Mouse (Mus musculus): ENCODE data around the gene Pi16. TPM values are rescaled to one million over a fixed set of nuclear protein-coding genes. Genes with fewer than 3 reads are reported as not detected.
"Not testable (repeated sequence)": the region's sequence is repeated elsewhere in the genome, so short reads cannot be mapped to it uniquely, and the experiment has no call there.

Gene Pi16
- polyA plus RNA-seq, 1 experiment, result 171 TPM

- peak within 1 kb of the TSS; percentile 100 for H3K4me3 ChIP-seq (replicated peaks; ENCODE audit: control insufficient read depth, low read depth, low read length)
- TF ChIP-seq POLR2A (IDR thresholded peaks at IDR 0.05; ENCODE audit: borderline replicate concordance, control insufficient read depth, low read depth, low read length), result peak; percentile 83; the same call in 1 of the 2 replicates
- TF ChIP-seq CTCF (IDR thresholded peaks at IDR 0.05; ENCODE audit: control insufficient read depth, insufficient read depth, low read length), result no peak
- WGBS, result under 1% methylated on average over 53 of the region's 53 CpGs
- H3K4me1 ChIP-seq (ENCODE audit: control insufficient read depth, insufficient read depth, low read length), result peaks cover 3% of the 10 kb centered on the region
- H3K27ac ChIP-seq (ENCODE audit: control insufficient read depth, insufficient read depth, low read depth, low read length, poor library complexity), result peak within 1 kb of the TSS; percentile 78
Measured at GRCm38 (mm10) chr17:29347645-29348256, 30.3 kb downstream of the Pi16 start, which contains the start of gene Mtch1. Mtch1 (minus strand) TSS chr17:29347934.

DNA sequence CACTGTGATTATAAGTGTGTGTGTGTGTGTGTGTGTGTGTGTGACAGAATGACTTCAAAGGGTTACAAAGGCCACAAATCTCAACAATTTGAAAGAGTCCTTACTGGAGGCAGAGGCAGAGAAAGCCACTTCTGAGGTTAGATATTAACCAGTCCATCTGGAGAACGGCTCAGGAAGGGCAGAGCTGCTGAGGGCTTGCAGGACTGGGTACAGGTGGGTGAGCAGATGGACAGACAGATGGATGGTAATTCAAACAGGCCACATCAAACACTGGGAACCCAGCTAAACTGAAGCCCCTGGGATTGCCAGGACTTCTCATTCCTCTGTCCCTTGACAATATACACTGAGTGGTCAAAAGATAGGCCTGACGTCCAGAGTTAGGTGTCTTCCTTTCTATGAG is 31.5 kb downstream of the Pi16 start:
- no peak for TF ChIP-seq CTCF (IDR thresholded peaks at IDR 0.05; ENCODE audit: control insufficient read depth, insufficient read depth, low read length)
- TF ChIP-seq POLR2A (IDR thresholded peaks at IDR 0.05; ENCODE audit: borderline replicate concordance, control insufficient read depth, low read depth, low read length), result no peak
- WGBS, result 83% methylated on average over 2 of the region's 2 CpGs
- H3K27ac ChIP-seq (ENCODE audit: control insufficient read depth, insufficient read depth, low read depth, low read length, poor library complexity), result no peak overlapping the region
- no peak overlapping the region for H3K4me3 ChIP-seq (replicated peaks; ENCODE audit: control insufficient read depth, low read depth, low read length)
- H3K4me1 ChIP-seq (ENCODE audit: control insufficient read depth, insufficient read depth, low read length), result peaks cover 3% of the 10 kb centered on the region

- WGBS, result 89% methylated on average over 5 of the region's 5 CpGs
- H3K4me1 ChIP-seq (ENCODE audit: control insufficient read depth, insufficient read depth, low read length); H3K4me3 ChIP-seq (replicated peaks; ENCODE audit: control insufficient read depth, low read depth, low read length); H3K27ac ChIP-seq (ENCODE audit: control insufficient read depth, insufficient read depth, low read depth, low read length, poor library complexity): not testable (repeated sequence)
Measured at GRCm38 (mm10) chr17:29351056-29351455, 33.6 kb downstream of the Pi16 start.

GRCm38 (mm10) chr17:29355461-29355840 is 38.0 kb downstream of the Pi16 start:
- 77% methylated on average over 5 of the region's 5 CpGs for WGBS
- H3K4me3 ChIP-seq (replicated peaks; ENCODE audit: control insufficient read depth, low read depth, low read length), result no peak overlapping the region

GRCm38 (mm10) chr17:29355841-29356478 is 38.5 kb downstream of the Pi16 start:
- TF ChIP-seq CTCF (IDR thresholded peaks at IDR 0.05; ENCODE audit: control insufficient read depth, insufficient read depth, low read length) (no peak), POLR2A (IDR thresholded peaks at IDR 0.05; ENCODE audit: borderline replicate concordance, control insufficient read depth, low read depth, low read length) (no peak)
- Histone ChIP-seq H3K4me3 (replicated peaks; ENCODE audit: control insufficient read depth, low read depth, low read length) (no peak overlapping the region), H3K4me1 (ENCODE audit: control insufficient read depth, insufficient read depth, low read length) (peaks cover 1% of the 10 kb centered on the region; the same call in 1 of the 2 replicates), H3K27ac (ENCODE audit: control insufficient read depth, insufficient read depth, low read depth, low read length, poor library complexity) (peak overlapping the region; percentile 15; the same call in 1 of the 2 replicates)
- 81% methylated on average over 17 of the region's 17 CpGs for WGBS

More at GRCm38 (mm10) chr17:29355461-29355840, 38.0 kb downstream of the Pi16 start:
- no peak for TF ChIP-seq CTCF (IDR thresholded peaks at IDR 0.05; ENCODE audit: control insufficient read depth, insufficient read depth, low read length)
- TF ChIP-seq POLR2A (IDR thresholded peaks at IDR 0.05; ENCODE audit: borderline replicate concordance, control insufficient read depth, low read depth, low read length), result no peak
- Histone ChIP-seq H3K27ac (ENCODE audit: control insufficient read depth, insufficient read depth, low read depth, low read length, poor library complexity) (no peak overlapping the region), H3K4me1 (ENCODE audit: control insufficient read depth, insufficient read depth, low read length) (no peaks in the 10 kb centered on the region; the same call in 1 of the 2 replicates)

- WGBS, result 30% methylated on average over 11 of the region's 11 CpGs
- no peak overlapping the region for H3K4me3 ChIP-seq (replicated peaks; ENCODE audit: control insufficient read depth, low read depth, low read length)
Measured at GRCm38 (mm10) chr17:29356479-29356856, 39.0 kb downstream of the Pi16 start.

GRCm38 (mm10) chr17:29356882-29357281 is 39.4 kb downstream of the Pi16 start:
- Histone ChIP-seq H3K4me3 (replicated peaks; ENCODE audit: control insufficient read depth, low read depth, low read length) (no peak overlapping the region), H3K4me1 (ENCODE audit: control insufficient read depth, insufficient read depth, low read length) (peaks cover 3% of the 10 kb centered on the region), H3K27ac (ENCODE audit: control insufficient read depth, insufficient read depth, low read depth, low read length, poor library complexity) (no peak overlapping the region)
- TF ChIP-seq CTCF (IDR thresholded peaks at IDR 0.05; ENCODE audit: control insufficient read depth, insufficient read depth, low read length) (no peak), POLR2A (IDR thresholded peaks at IDR 0.05; ENCODE audit: borderline replicate concordance, control insufficient read depth, low read depth, low read length) (no peak)
- 52% methylated on average over 9 of the region's 9 CpGs for WGBS

More at GRCm38 (mm10) chr17:29356479-29356856, 39.0 kb downstream of the Pi16 start:
- Histone ChIP-seq H3K27ac (ENCODE audit: control insufficient read depth, insufficient read depth, low read depth, low read length, poor library complexity) (no peak overlapping the region), H3K4me1 (ENCODE audit: control insufficient read depth, insufficient read depth, low read length) (peaks cover 3% of the 10 kb centered on the region)
- TF ChIP-seq POLR2A (IDR thresholded peaks at IDR 0.05; ENCODE audit: borderline replicate concordance, control insufficient read depth, low read depth, low read length), result no peak
- no peak for TF ChIP-seq CTCF (IDR thresholded peaks at IDR 0.05; ENCODE audit: control insufficient read depth, insufficient read depth, low read length)

GRCm38 (mm10) chr17:29358928-29359327 is 41.4 kb downstream of the Pi16 start:
- WGBS, result 69% methylated on average over 3 of the region's 3 CpGs
- Histone ChIP-seq H3K4me3 (replicated peaks; ENCODE audit: control insufficient read depth, low read depth, low read length) (no peak overlapping the region), H3K4me1 (ENCODE audit: control insufficient read depth, insufficient read depth, low read length) (peaks cover 3% of the 10 kb centered on the region), H3K27ac (ENCODE audit: control insufficient read depth, insufficient read depth, low read depth, low read length, poor library complexity) (no peak overlapping the region)
- TF ChIP-seq CTCF (IDR thresholded peaks at IDR 0.05; ENCODE audit: control insufficient read depth, insufficient read depth, low read length) (no peak), POLR2A (IDR thresholded peaks at IDR 0.05; ENCODE audit: borderline replicate concordance, control insufficient read depth, low read depth, low read length) (no peak)

All from bone marrow, adult 2 months (tissue).